9 mouse cellular contexts compared by ENCODE assay signal in the genomic region with DNA sequence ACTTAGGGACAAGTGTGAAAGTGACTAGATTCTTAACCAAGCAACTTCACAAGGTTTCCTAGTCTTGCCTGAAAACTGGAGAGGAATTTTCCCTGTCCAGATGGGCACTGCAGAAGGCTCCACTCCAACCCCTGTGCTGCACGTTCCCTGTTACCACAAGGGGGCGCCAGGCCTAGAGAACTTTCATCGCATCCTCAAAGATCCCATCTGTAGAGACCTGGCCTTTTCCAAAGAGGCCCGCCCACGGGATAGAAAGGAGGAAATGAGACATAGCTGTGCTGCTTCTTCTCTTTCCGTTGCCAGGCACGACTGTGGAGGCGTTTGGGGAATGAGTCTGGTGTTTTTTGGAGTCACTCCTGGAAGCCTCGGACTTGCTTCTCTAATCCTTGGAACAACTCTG.
A peak's percentile ranks its signal among the peaks of the same experiment; 100 is the strongest.
DNase-seq lines count a peak whose midpoint lies in the region; ATAC-seq lines count a peak whose summit lies in the region.
"Had no signal": no experiment of that assay in that cellular context is flagged by ENCODE, and none has a peak within 500 bp of the region (broad histone marks: within the 10 kb centered on the region; RNA-seq: fewer than 3 reads in every experiment).

No protein-coding gene starts in this region.

- no peak overlapping the region for H3K4me3 ChIP-seq in neural tube, embryonic 15.5 days (replicated peaks)
- H3K4me3 ChIP-seq: hindbrain, embryonic 15.5 days had no signal

- peak; percentile 49 for DNase-seq in neural tube, embryonic 10.5 days (ENCODE audit: extremely low spot score, low spot score)
- DNase-seq in c-Kit-positive CD71-positive TER-119-positive erythroid progenitor cells, embryonic 14.5 days (ENCODE audit: low spot score) = peak; percentile 45
- DNase-seq in gastrocnemius, postnatal 36 days = peak; percentile 66 to 73
- peak; percentile 89 for DNase-seq in layer of hippocampus, adult 9-11 months
- peak; percentile 62 for DNase-seq in lung, postnatal 25 days (ENCODE audit: low spot score)
- peak; percentile 83 to 88 for DNase-seq in right cerebral cortex, postnatal 36 days (ENCODE audit: low spot score in 2 of 2)

- no peaks in the 10 kb centered on the region for H3K4me1 ChIP-seq in neural tube, embryonic 15.5 days
- H3K4me1 ChIP-seq: hindbrain, embryonic 15.5 days had no signal

- no peak for ATAC-seq in neural tube, embryonic 15.5 days (ENCODE audit: low FRiP score)
- ATAC-seq in inflammation-experienced regulatory T-cells, adult 6 months = no peak

- no peaks in the 10 kb centered on the region for H3K9me3 ChIP-seq in neural tube, embryonic 15.5 days (replicated peaks)
- H3K9me3 ChIP-seq: hindbrain, embryonic 15.5 days had no signal

- no peaks in the 10 kb centered on the region for H3K27me3 ChIP-seq in neural tube, embryonic 15.5 days (replicated peaks)
- H3K27me3 ChIP-seq: hindbrain, embryonic 15.5 days had no signal

- WGBS in neural tube, embryonic 15.5 days = 33% methylated on average over 9 of the region's 9 CpGs

- intact Hi-C loops in gastrocnemius, postnatal 36 days (cut with DNase I) = no loop called here

- no peak overlapping the region for H3K4me2 ChIP-seq in neural tube, embryonic 15.5 days
- H3K4me2 ChIP-seq: hindbrain, embryonic 15.5 days had no signal

- H3K9ac ChIP-seq in neural tube, embryonic 15.5 days (replicated peaks) = no peak overlapping the region
- H3K9ac ChIP-seq: hindbrain, embryonic 15.5 days had no signal

- no peak overlapping the region for H3K27ac ChIP-seq in neural tube, embryonic 15.5 days (replicated peaks)
- H3K27ac ChIP-seq: hindbrain, embryonic 15.5 days had no signal

- no peaks in the 10 kb centered on the region for H3K36me3 ChIP-seq in neural tube, embryonic 15.5 days
- H3K36me3 ChIP-seq: hindbrain, embryonic 15.5 days had no signal
